Mouse (Mus musculus) cerebellum, adult 2 months (tissue): ENCODE data around the gene Themis2. TPM values are rescaled to one million over a fixed set of nuclear protein-coding genes. Genes with fewer than 3 reads are reported as not detected.

Experiments
- DNase-seq, 2 experiments: peaks; one replicate each; pipeline ENCODE4 v3.0.0; 2021
- H3K27ac ChIP-seq: fragments of 200-500 bp; 2 replicates; pipeline ENCODE4 v1.5.1; 2012; ENCODE audit warnings: low read length, control low read depth, inconsistent platforms; ENCODE audit not compliant: insufficient read depth
- H3K27me3 ChIP-seq: fragments of 200-500 bp; 2 replicates; pipeline ENCODE4 v1.6.1; 2012; ENCODE audit warnings: inconsistent platforms, mild to moderate bottlenecking, low read length, moderate library complexity; ENCODE audit not compliant: control insufficient read depth, insufficient read depth
- H3K4me1 ChIP-seq: fragments of 200-500 bp; 2 replicates; pipeline ENCODE4 v1.6.1; 2011; ENCODE audit warnings: low read length; ENCODE audit not compliant: control insufficient read depth, insufficient read depth
- H3K4me3 ChIP-seq: fragments of 200-500 bp; replicated peaks from 2 replicates; pipeline ENCODE3; 2011; ENCODE audit warnings: mild to moderate bottlenecking, low read depth, low read length, control low read depth; ENCODE audit not compliant: insufficient read depth
- CTCF ChIP-seq: fragments of 200-500 bp; IDR thresholded peaks from 2 replicates; pipeline ENCODE4 v1.5.1; 2011; ENCODE audit warnings: low read depth, mild to moderate bottlenecking, control low read depth, low read length, moderate library complexity, borderline replicate concordance; ENCODE audit not compliant: insufficient read depth
- POLR2A ChIP-seq: fragments of 200-500 bp; IDR thresholded peaks from 2 replicates; pipeline ENCODE4 v1.6.1; 2011; ENCODE audit warnings: low read length, control low read depth, borderline replicate concordance; ENCODE audit not compliant: insufficient read depth
- WGBS: fragments of 180-500 bp; shearing (Covaris S2); methylation state at CpG from one replicate; pipeline ENCODE4 v1.1.7; 2018; 5-methylcytosine and 5-hydroxymethylcytosine counted together
- polyA plus RNA-seq: library from polyadenylated mRNA; depleted of rRNA; stranded (reverse); fragments of >200 nt; gene quantifications from 2 replicates; pipeline ENCODE4 v1.2.3, GENCODE M21; 2012

Themis2 gene
- polyA plus RNA-seq, 1 experiment, result 0.41 TPM

- Histone ChIP-seq H3K4me3 (no peak overlapping the region), H3K27me3 (no peaks in the 10 kb centered on the region), H3K4me1 (no peaks in the 10 kb centered on the region), H3K27ac (no peak overlapping the region)
- 57% methylated on average over 3 of the region's 3 CpGs for WGBS
- TF ChIP-seq CTCF (no peak), POLR2A (no peak)
- no peak for DNase-seq
Observed at GRCm38 (mm10) chr4:132760296-132760695, 35.9 kb downstream of the Themis2 start.

- H3K27ac ChIP-seq, result no peak overlapping the region
- TF ChIP-seq CTCF (no peak), POLR2A (no peak)
- no peak for DNase-seq
- H3K4me1 ChIP-seq, result no peaks in the 10 kb centered on the region
- H3K4me3 ChIP-seq, result no peak overlapping the region
- WGBS, result 89% methylated on average over 7 of the region's 7 CpGs
- no peaks in the 10 kb centered on the region for H3K27me3 ChIP-seq
Observed at GRCm38 (mm10) chr4:132757633-132758351, 38.4 kb downstream of the Themis2 start.

- H3K27me3 ChIP-seq, result no peaks in the 10 kb centered on the region
- no peak within 1 kb of the TSS for H3K27ac ChIP-seq
- peak; percentile 44; the same call in 1 of the 2 replicates for TF ChIP-seq CTCF
- TF ChIP-seq POLR2A, result no peak
- H3K4me1 ChIP-seq, result no peaks in the 10 kb centered on the region
- H3K4me3 ChIP-seq, result peak within 1 kb of the TSS; percentile 35
- peak; percentile 42 to 48 for DNase-seq
- under 1% methylated on average over 22 of the region's 22 CpGs for WGBS
Observed at GRCm38 (mm10) chr4:132756974-132757373, 39.2 kb downstream of the Themis2 start, which contains the start of gene Smpdl3b. TSS of gene Smpdl3b (minus strand) at chr4:132757252.

GRCm38 (mm10) chr4:132752992-132753391, 43.2 kb downstream of the Themis2 start:
- H3K4me1 ChIP-seq, result no peaks in the 10 kb centered on the region
- no peaks in the 10 kb centered on the region for H3K27me3 ChIP-seq
- TF ChIP-seq POLR2A (no peak), CTCF (no peak)
- 71% methylated on average over 6 of the region's 6 CpGs for WGBS
- H3K27ac ChIP-seq, result no peak overlapping the region
- H3K4me3 ChIP-seq, result no peak overlapping the region
- no peak for DNase-seq

- no peaks in the 10 kb centered on the region for H3K27me3 ChIP-seq
- DNase-seq, result no peak
- H3K27ac ChIP-seq, result no peak overlapping the region
- WGBS, result 80% methylated on average over 6 of the region's 6 CpGs
- TF ChIP-seq CTCF (no peak), POLR2A (no peak)
- no peaks in the 10 kb centered on the region for H3K4me1 ChIP-seq
- no peak overlapping the region for H3K4me3 ChIP-seq
Observed at GRCm38 (mm10) chr4:132749258-132749982, 46.8 kb downstream of the Themis2 start.

GRCm38 (mm10) chr4:132748778-132749177, 47.4 kb downstream of the Themis2 start:
- Histone ChIP-seq H3K27ac (no peak overlapping the region), H3K4me3 (no peak overlapping the region), H3K4me1 (no peaks in the 10 kb centered on the region), H3K27me3 (no peaks in the 10 kb centered on the region)
- TF ChIP-seq CTCF (no peak), POLR2A (no peak)
- WGBS, result 92% methylated on average over 4 of the region's 4 CpGs
- DNase-seq, result no peak

- Histone ChIP-seq H3K4me3 (no peak overlapping the region), H3K27ac (no peak overlapping the region), H3K27me3 (no peaks in the 10 kb centered on the region), H3K4me1 (no peaks in the 10 kb centered on the region)
- DNase-seq, result no peak
- 72% methylated on average over 9 of the region's 9 CpGs for WGBS
- TF ChIP-seq CTCF (no peak), POLR2A (no peak)
Observed at GRCm38 (mm10) chr4:132747664-132748259, 48.4 kb downstream of the Themis2 start.

GRCm38 (mm10) chr4:132746911-132747517, 49.2 kb downstream of the Themis2 start:
- H3K27me3 ChIP-seq, result no peaks in the 10 kb centered on the region
- WGBS, result 85% methylated on average over 9 of the region's 9 CpGs
- H3K4me3 ChIP-seq, result no peak overlapping the region
- TF ChIP-seq POLR2A (no peak), CTCF (no peak)
- H3K4me1 ChIP-seq, result no peaks in the 10 kb centered on the region
- H3K27ac ChIP-seq, result no peak overlapping the region
- DNase-seq, result no peak
